Mouse (Mus musculus): ENCODE measurements around the gene Dstyk. TPM values are rescaled to one million over a fixed set of nuclear protein-coding genes. Genes with fewer than 3 reads are reported as not detected.

Dstyk gene
- polyA plus RNA-seq, 1 experiment: 4.6 TPM

GRCm38 (mm10) chr1:132506058-132506457, 88.7 kb downstream of the Dstyk start, which contains the start of gene Tmem81:
Tmem81 (plus strand) TSS chr1:132506230.
- no peaks in the 10 kb centered on the region for H3K27me3 ChIP-seq (ENCODE audit: control insufficient read depth, insufficient read depth, low read length)
- H3K36me3 ChIP-seq (ENCODE audit: control insufficient read depth, insufficient read depth, low read length): peaks cover 42% of the 10 kb centered on the region
- H3K4me3 ChIP-seq (ENCODE audit: extremely low read depth, insufficient read depth, insufficient read length): no peak within 1 kb of the TSS
- WGBS: 92% methylated on average over 7 of the region's 7 CpGs
- no peaks in the 10 kb centered on the region for H3K4me1 ChIP-seq (ENCODE audit: control insufficient read depth, insufficient read depth, insufficient read length)
- no peak for DNase-seq (ENCODE audit: low read depth in 1 of 2, low spot score in 2 of 2)
- H3K27ac ChIP-seq (ENCODE audit: insufficient read depth, low read length): no peak within 1 kb of the TSS
- TF ChIP-seq POLR2A (IDR thresholded peaks at IDR 0.05; ENCODE audit: low read depth, low read length) (no peak), CTCF (IDR thresholded peaks at IDR 0.05; ENCODE audit: extremely low read depth, insufficient read depth, insufficient read length, insufficient replicate concordance) (no peak)

- DNase-seq (ENCODE audit: low read depth in 1 of 2, low spot score in 2 of 2): no peak
- Histone ChIP-seq H3K36me3 (ENCODE audit: control insufficient read depth, insufficient read depth, low read length) (peaks cover 41% of the 10 kb centered on the region), H3K27ac (ENCODE audit: insufficient read depth, low read length) (no peak overlapping the region), H3K4me3 (ENCODE audit: extremely low read depth, insufficient read depth, insufficient read length) (no peak overlapping the region), H3K4me1 (ENCODE audit: control insufficient read depth, insufficient read depth, insufficient read length) (no peaks in the 10 kb centered on the region), H3K27me3 (ENCODE audit: control insufficient read depth, insufficient read depth, low read length) (no peaks in the 10 kb centered on the region)
- 93% methylated on average over 7 of the region's 7 CpGs for WGBS
- TF ChIP-seq POLR2A (IDR thresholded peaks at IDR 0.05; ENCODE audit: low read depth, low read length) (no peak), CTCF (IDR thresholded peaks at IDR 0.05; ENCODE audit: extremely low read depth, insufficient read depth, insufficient read length, insufficient replicate concordance) (no peak)
Measured at GRCm38 (mm10) chr1:132506656-132507055, 89.3 kb downstream of the Dstyk start.

GRCm38 (mm10) chr1:132509771-132510170, 92.4 kb downstream of the Dstyk start:
- TF ChIP-seq CTCF (IDR thresholded peaks at IDR 0.05; ENCODE audit: extremely low read depth, insufficient read depth, insufficient read length, insufficient replicate concordance): no peak
- no peak for TF ChIP-seq POLR2A (IDR thresholded peaks at IDR 0.05; ENCODE audit: low read depth, low read length)
- 0 out of 2 replicates have a peak, but pooled peaks cover 2% of the 10 kb centered on the region for H3K27me3 ChIP-seq (ENCODE audit: control insufficient read depth, insufficient read depth, low read length)

GRCm38 (mm10) chr1:132511521-132511920, 94.2 kb downstream of the Dstyk start:
- Histone ChIP-seq H3K27ac (ENCODE audit: insufficient read depth, low read length) (no peak overlapping the region), H3K36me3 (ENCODE audit: control insufficient read depth, insufficient read depth, low read length) (peaks cover 15% of the 10 kb centered on the region), H3K4me3 (ENCODE audit: extremely low read depth, insufficient read depth, insufficient read length) (no peak overlapping the region), H3K27me3 (ENCODE audit: control insufficient read depth, insufficient read depth, low read length) (0 out of 2 replicates have a peak, but pooled peaks cover 2% of the 10 kb centered on the region), H3K4me1 (ENCODE audit: control insufficient read depth, insufficient read depth, insufficient read length) (no peaks in the 10 kb centered on the region)
- DNase-seq (ENCODE audit: low read depth in 1 of 2, low spot score in 2 of 2): no peak
- TF ChIP-seq CTCF (IDR thresholded peaks at IDR 0.05; ENCODE audit: extremely low read depth, insufficient read depth, insufficient read length, insufficient replicate concordance) (no peak), POLR2A (IDR thresholded peaks at IDR 0.05; ENCODE audit: low read depth, low read length) (no peak)
- 68% methylated on average over 8 of the region's 8 CpGs for WGBS

More at GRCm38 (mm10) chr1:132509771-132510170, 92.4 kb downstream of the Dstyk start:
- Histone ChIP-seq H3K4me1 (ENCODE audit: control insufficient read depth, insufficient read depth, insufficient read length) (no peaks in the 10 kb centered on the region), H3K4me3 (ENCODE audit: extremely low read depth, insufficient read depth, insufficient read length) (no peak overlapping the region), H3K27ac (ENCODE audit: insufficient read depth, low read length) (no peak overlapping the region), H3K36me3 (ENCODE audit: control insufficient read depth, insufficient read depth, low read length) (peaks cover 27% of the 10 kb centered on the region)
- WGBS: 84% methylated on average over 5 of the region's 5 CpGs
- no peak for DNase-seq (ENCODE audit: low read depth in 1 of 2, low spot score in 2 of 2)

GRCm38 (mm10) chr1:132512106-132512505, 94.8 kb downstream of the Dstyk start:
- H3K4me3 ChIP-seq (ENCODE audit: extremely low read depth, insufficient read depth, insufficient read length): no peak overlapping the region
- H3K27me3 ChIP-seq (ENCODE audit: control insufficient read depth, insufficient read depth, low read length): 0 out of 2 replicates have a peak, but pooled peaks cover 2% of the 10 kb centered on the region
- TF ChIP-seq POLR2A (IDR thresholded peaks at IDR 0.05; ENCODE audit: low read depth, low read length) (no peak), CTCF (IDR thresholded peaks at IDR 0.05; ENCODE audit: extremely low read depth, insufficient read depth, insufficient read length, insufficient replicate concordance) (no peak)
- H3K36me3 ChIP-seq (ENCODE audit: control insufficient read depth, insufficient read depth, low read length): peaks cover 9% of the 10 kb centered on the region
- H3K27ac ChIP-seq (ENCODE audit: insufficient read depth, low read length): no peak overlapping the region
- no peak for DNase-seq (ENCODE audit: low read depth in 1 of 2, low spot score in 2 of 2)
- no peaks in the 10 kb centered on the region for H3K4me1 ChIP-seq (ENCODE audit: control insufficient read depth, insufficient read depth, insufficient read length)
- WGBS: 90% methylated on average over 8 of the region's 8 CpGs

GRCm38 (mm10) chr1:132515339-132515738, 98.0 kb downstream of the Dstyk start:
- Histone ChIP-seq H3K36me3 (ENCODE audit: control insufficient read depth, insufficient read depth, low read length) (no peaks in the 10 kb centered on the region), H3K4me1 (ENCODE audit: control insufficient read depth, insufficient read depth, insufficient read length) (no peaks in the 10 kb centered on the region), H3K27ac (ENCODE audit: insufficient read depth, low read length) (no peak overlapping the region), H3K27me3 (ENCODE audit: control insufficient read depth, insufficient read depth, low read length) (0 out of 2 replicates have a peak, but pooled peaks cover 2% of the 10 kb centered on the region), H3K4me3 (ENCODE audit: extremely low read depth, insufficient read depth, insufficient read length) (no peak overlapping the region)
- TF ChIP-seq POLR2A (IDR thresholded peaks at IDR 0.05; ENCODE audit: low read depth, low read length): no peak
- TF ChIP-seq CTCF (IDR thresholded peaks at IDR 0.05; ENCODE audit: extremely low read depth, insufficient read depth, insufficient read length, insufficient replicate concordance): no peak
- WGBS: 87% methylated on average over 12 of the region's 12 CpGs
- no peak for DNase-seq (ENCODE audit: low read depth in 1 of 2, low spot score in 2 of 2)

Other genes with a start within 250 kb of the Dstyk start
- not detected in 2 replicates for gene Lemd1, start 226.1 kb upstream of the Dstyk start, polyA plus RNA-seq (2012; rRNA removed)
- gene AC124108.1, start 226.1 kb upstream of the Dstyk start, polyA plus RNA-seq (2012; rRNA removed): not detected in 2 replicates
- not detected in 2 replicates for gene Gm10188, start 187.8 kb upstream of the Dstyk start, polyA plus RNA-seq (2012; rRNA removed)
- gene Klhdc8a, start 118.9 kb upstream of the Dstyk start, polyA plus RNA-seq (2012; rRNA removed): 0.59 and 0.68 TPM in 2 replicates
- 17.4 and 25.5 TPM in 2 replicates for gene Nuak2, start 101.4 kb upstream of the Dstyk start, polyA plus RNA-seq (2012; rRNA removed)
- 116 and 244 TPM in 2 replicates for gene Tmcc2, start 26.3 kb upstream of the Dstyk start, polyA plus RNA-seq (2012; rRNA removed)
- 10.7 and 12.1 TPM in 2 replicates for gene Rbbp5, start 59.8 kb downstream of the Dstyk start, polyA plus RNA-seq (2012; rRNA removed)
- 2.5 and 3.1 TPM in 2 replicates for gene Tmem81, start 88.7 kb downstream of the Dstyk start, polyA plus RNA-seq (2012; rRNA removed)
- gene Cntn2, start 125.7 kb downstream of the Dstyk start, polyA plus RNA-seq (2012; rRNA removed): 0.73 TPM in 1 of 2 replicates, not detected in the other

Data from spleen, adult 2 months (tissue).